Mouse (Mus musculus) left cerebral cortex, adult 18-20 months (tissue): Measurements from ENCODE around the gene Maml2. TPM values are rescaled to one million over a fixed set of nuclear protein-coding genes. Genes with fewer than 3 reads are reported as not detected.

ENCODE experiments used
- DNase-seq, 2 experiments: peaks; one replicate each; pipeline ENCODE4 v3.0.0; 2021 to 2022; ENCODE audit warnings: low spot score in 2 of 2, mixed read lengths in 1 of 2
- total RNA-seq, 2 experiments: library from RNA; stranded (reverse); gene quantifications; 2 replicates each; pipeline ENCODE4 v1.2.3; 2021

The Maml2 gene
- total RNA-seq, 2 experiments from 2014 or later: 6.1 to 6.6 TPM

DNA sequence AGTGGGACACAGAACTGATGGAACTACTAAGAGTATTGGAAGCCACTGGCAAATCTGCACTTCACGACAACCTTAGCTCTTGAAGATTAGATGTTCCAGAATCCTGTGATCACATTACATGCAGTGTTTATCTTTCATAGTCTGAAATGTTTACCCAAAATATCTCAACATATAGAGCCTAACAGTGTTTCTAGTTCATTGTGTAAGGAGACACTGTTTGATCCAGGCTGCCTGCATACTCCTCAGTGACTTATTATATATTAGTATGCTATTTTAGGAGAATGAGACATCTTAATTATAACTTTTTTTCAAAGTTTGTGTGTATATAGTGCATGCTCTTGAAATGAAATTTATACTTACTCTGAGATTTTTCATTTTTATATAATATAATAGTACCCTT, 188.2 kb downstream of the Maml2 start:
- no peak for DNase-seq

DNA sequence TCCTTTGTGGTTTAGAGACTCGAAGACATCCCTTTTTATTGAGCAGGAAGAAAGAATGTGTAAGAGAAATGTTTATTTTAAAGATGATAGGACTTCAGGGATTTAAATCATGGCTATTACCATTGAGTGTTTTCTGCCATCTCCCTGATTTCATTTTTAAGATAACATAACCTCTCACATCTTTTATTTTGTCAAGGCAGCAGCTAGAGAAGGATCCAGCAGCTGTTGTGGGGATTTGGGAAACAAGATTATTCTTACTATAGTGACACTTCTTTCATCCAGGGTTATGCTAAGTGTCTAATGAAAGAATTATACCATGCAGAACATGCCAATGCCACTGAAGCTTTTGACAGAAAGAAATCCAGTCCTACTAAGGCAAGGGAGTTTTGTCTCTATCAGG, 193.3 kb downstream of the Maml2 start:
- no peak for DNase-seq

DNA sequence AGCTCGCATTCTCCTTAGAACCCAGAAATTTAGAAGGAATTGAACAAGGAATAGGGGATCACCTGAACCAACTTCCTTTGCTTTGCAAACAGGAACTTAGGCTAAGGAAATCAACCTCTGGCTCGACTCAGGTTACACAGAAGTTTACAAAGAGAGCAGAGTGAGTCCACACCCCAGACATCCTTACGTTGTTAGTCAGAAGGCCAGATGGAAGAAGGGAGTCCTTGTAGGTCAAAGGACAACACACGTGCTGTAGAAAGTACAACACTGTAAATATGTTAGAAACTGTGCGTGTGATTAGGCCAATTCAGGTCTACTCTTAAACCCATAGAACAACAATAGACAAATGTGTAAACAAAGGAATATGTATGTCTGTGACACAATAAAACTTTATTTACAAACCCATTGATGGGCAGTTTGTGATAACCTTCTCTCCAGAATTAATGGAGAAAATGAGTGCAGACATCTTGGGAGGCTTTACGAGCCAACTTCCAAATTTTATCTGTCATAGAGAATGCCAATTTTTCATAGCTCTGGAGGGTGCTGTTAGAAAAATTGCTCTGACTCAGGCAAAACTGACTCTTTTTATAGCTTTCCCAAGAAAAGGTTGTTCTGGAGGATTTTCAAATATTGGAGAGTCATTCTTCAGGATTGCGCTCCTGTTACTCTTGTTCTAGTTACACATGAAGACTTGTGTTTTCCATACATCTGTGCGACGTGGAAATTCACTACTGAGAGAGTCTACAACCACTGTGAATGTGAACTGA, 194.3 kb downstream of the Maml2 start:
- no peak for DNase-seq

DNA sequence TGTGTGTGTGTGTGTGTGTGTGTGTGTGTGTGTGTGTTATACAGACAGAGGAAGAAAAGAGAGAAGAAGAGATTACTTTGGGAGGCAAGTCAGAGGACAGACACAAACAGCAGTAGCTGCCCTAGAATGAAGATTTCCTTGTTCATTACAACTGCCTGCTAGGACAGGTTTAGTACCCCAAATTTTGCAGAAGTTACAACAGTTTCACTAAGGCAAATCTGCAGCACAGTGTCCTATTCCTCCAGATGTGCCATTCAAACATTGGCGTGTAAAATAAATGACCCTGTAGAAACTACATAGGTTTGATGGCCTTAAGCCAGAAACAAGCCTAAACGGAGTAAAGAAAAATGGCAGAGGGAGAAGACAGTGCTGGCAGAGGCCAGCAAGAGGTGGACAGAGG, 195.1 kb downstream of the Maml2 start:
- DNase-seq: no peak

DNA sequence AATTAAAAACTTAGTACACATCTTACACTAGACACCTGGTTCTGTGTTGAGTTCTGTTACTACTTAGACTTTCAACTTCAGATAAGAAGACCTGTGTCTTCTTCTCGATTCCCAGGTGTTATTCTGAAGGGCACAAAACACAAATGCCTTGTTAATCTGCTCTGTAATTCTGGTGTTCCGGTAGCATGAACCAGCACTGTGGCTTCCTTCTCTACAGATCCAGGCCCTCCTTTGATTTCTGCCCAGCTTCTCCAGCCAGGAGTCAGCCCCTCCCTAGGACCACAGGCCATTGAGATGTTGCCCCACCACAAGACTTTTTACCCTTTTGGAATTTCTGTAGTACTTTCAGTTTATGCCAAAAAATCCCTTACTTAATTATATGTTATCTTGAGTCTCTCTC, 196.0 kb downstream of the Maml2 start:
- DNase-seq: no peak

DNA sequence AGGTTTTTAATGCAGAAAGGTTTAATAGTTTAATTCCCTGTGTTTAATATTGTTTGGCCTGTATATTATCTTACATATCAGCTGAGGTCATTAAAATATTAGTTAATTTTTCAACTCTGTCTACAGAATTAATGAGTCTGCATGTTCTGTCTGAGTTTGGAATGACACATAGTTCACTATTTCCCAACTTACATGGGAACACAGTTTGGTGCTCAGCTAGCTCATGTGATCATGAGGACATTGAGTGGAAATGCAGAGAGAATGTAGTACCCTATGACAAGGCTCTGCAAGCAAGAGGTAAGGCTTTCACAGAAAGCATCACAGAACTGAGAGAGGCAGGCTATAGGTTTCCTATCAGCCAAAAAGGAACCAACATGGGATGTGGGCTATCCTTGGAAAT, 197.8 kb downstream of the Maml2 start:
- DNase-seq: no peak

DNA sequence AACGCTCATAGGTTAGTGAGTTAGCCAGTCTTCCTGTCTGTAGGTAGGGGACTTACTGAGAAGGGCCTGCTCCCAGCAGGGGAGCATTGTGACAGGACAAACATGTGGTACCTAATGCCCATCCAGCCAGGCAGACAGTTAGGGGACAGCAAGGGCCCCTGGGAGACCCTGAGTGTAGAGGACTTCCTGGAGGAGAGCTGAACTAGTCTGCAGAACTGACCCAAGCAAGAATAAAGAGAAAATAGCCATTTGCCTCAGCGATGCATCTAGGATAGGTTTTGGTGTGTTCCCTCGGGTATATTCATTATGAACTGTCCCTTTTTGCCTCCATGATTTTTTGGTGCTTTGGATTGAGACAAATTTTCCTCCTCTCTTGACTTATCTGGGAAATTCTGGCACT, 199.3 kb downstream of the Maml2 start:
- no peak for DNase-seq

DNA sequence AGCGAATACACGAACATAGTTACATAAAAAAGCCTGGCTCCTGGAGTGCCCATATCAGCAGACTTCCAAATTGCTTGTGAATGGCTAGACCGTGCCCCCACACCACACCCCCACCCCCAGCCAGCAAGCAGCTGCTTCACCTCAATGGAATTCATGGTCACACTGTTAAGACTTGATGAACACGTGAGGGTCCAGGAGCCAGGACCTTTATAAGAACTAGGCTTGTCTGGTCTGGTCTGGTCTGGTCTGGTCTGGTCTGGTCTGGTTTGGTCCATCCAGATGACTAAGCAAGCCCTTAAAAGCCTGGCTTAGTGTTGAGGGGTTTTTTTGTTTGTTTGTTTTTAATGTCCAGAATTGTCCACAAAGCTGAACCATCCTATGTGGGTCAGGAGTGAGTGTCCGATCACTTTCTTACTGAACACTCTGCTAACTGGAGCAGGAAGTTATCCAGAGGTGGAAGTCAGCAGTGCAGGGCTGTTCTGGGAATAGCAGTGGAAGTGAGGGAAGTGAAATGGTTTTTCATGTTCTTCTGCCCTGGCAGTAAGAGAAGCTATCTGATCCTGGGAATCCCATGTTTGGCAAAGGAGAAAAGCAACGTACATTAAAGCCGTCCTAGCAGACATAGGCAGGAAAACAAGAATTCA, 200.1 kb downstream of the Maml2 start:
- no peak for DNase-seq

DNA sequence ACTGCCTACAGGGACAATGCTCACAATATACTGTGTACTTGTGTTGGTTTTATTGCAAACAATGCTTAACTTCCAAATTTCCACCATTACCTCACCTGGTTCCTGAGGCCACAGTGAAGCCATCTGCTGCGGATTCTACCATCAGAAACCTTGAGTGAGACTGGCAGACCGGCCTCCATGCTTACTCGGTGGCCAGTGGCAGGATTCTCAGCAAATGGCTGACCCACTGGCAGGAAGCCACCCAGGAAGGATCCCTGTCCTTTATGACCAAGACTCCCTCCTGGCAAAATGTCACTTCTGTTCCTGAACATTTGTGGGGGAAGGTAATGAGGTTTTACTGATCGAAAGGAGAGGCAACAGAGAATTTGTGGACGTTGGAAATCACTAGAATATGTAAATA, 202.3 kb downstream of the Maml2 start:
- DNase-seq: no peak

DNA sequence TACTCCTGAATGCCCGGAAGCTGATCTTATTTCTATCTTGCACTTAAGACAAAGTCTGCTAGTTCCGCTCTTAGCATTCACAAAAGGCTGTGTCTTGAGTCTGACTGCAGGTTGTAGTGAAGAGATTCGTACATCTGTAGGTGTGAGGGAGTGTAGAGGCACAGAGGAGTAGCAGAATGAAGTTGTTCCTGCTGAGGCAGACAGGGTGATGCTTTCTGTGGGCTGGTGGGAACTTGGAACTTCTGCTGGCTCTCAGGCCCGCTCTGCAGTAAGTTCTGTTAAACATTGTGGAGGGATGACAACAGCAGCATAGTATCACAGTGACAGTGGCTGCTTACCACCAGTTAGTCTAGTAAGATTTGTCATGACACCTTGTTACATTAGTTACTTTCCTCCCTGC, 207.3 kb downstream of the Maml2 start:
- DNase-seq: peak; percentile 16 to 20

DNA sequence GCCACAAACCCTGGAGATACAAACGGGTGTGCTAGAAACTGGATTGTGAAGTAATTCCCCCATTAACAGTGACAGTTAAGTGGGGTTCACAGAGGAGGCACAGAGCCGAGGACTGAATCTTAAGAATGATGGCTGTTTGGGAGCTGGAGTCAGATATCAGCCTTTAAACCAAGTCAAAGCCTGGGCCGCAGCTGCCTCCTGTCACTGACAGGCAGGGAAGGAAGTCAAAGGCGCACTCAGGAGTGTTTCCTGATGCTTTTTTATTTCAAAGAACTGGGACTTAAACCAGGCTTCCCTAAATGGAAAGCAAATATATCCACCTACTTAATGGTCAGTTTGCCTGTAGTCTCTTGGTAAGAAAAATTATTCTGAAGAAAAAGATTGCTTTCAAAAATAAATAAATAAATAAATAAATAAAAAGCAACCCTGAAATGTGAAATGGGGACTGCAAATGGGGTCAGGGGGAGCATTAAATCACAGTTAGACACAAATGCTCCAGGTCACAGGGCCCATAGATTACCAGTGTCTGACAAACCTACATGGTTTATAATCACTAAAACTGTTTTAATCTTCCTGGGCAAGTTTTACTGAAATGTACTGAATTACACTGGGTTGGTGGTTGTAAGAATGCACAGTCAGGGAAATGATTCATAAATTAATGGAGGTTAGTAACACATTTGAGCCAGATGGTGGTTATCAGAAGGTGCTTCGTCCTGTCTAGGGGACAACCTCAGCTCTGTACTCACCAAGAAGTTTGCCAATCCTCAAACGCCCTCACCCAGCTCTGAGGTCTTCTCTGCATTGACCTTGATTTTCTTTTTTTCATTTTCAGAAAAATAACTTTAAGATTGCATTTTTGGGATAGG, 209.4 kb downstream of the Maml2 start:
- no peak for DNase-seq

DNA sequence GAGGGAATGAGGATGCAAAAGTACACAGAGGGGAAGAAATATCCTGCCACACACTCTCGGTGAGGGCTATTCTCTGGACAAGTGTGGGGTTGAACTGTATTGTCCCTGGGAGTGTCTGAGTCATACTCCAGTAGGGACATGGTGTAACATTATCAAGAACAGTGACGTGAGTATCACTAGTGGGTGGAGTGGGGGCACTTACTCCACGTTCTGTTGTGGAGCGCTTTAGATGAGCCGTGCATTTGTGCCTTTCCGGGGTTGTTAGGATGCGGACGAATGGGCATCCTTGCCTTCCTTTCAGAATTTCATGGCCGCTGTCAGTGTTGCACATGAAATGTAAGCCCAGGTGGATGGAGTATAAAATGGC, 210.0 kb downstream of the Maml2 start:
- DNase-seq: no peak

DNA sequence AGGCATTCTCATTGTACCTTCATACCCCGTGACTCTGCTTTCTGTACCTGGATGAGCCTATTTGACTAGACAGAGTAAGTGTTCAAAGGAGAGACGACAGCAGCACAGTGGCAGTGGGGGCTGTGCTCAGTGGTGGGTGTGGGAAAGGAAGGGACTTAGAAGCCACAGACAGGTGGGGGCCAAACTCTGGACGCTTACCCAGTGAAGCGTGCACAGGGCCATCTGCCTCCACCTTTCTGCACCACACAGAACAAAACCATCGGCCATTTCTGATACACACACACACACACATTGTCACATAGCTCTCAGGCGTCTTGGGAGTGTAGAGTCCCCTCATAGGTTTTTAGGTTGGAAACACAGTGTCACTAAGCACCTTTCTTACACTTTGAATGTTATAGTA, 212.0 kb downstream of the Maml2 start:
- DNase-seq: no peak

DNA sequence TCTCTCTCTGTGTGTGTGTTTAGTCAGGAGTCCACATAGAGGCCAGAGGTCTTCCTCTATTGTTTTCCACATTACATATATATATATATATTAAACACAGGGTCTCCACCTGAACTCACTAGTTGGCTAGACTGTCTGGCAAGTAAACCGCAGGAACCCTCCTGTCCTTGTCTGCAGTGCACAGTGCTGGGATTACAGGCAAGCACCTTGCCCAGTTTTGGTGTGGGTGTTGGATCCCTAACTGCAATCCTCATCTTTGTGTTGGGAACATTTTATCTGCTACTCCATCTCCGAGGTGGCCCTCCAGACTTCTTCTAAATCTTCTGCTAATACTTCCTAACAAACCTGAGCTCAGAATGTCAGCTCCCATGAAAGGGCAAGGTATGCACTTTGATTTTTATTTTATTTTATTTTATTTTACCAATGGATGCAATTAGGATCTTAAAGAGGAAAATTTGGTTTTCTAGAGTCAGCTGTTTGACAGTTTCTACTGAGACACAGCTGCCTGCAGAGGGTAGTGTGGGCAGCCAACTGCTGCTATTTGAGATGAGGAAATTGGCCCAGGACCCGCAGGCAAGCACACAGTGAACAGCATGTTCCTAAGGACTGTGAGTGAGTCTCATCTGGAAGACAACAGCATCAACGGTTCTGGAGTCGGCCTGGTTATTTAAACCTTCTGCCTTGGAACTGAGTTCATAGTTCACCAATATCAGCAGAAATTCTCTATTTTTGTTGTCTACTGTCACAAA, 213.0 kb downstream of the Maml2 start:
- DNase-seq: peak; percentile 9 to 20

DNA sequence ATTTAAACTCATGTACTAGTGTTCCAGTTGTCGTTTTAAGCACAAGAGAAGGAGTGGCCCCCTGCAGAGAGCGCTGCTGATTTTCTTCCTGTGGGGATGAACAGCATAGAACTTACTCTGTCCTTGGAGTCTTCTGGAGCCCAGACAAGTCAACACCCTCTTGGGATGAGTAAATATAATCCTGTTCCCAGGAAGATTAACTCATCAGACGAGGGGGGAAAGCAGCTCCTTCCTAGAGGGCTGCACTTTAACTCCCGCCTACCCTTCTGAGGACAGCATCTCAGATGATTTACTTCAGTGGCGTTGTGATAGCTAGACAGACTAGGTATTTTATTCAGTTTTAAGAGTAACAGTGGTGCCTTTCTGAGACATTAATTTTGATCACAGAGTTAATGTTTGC, 215.4 kb downstream of the Maml2 start:
- no peak for DNase-seq

DNA sequence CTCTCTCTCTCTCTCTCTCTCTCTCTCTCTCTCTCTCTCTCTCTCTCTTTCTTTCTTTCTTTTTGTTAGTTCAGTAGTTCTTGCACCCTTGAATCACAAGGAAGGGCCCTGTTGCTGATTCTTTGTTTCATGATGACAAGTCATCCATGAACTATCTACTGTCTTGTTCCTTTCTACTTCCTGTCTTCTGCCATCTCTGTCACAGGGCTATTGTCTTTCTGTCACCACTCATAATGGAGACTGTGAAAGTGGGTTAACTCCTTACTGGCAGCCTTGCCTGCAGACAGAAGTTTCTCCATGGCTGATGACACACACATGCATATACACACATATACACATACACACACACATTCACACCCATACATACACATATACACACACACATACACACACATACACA, 216.7 kb downstream of the Maml2 start:
- DNase-seq: no peak

DNA sequence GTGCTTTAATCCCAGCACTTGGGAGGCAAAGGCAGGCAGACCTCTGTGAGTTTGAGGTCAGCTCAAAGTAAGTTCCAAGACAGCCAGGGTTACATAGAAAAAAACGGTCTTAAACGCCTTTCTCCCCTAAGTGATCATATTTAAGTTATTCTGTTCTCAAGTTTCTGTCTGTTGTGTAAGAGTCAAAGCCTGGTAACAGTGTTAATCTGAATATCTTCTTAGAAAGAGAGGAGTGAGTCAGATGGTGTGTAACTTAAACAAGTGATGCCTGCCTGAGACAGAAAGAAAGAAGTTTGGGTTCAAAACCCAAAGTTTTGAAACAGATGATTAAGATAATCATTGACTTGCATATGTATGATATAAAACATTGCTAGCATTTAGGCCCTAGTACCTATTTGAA, 218.2 kb downstream of the Maml2 start:
- DNase-seq: no peak

DNA sequence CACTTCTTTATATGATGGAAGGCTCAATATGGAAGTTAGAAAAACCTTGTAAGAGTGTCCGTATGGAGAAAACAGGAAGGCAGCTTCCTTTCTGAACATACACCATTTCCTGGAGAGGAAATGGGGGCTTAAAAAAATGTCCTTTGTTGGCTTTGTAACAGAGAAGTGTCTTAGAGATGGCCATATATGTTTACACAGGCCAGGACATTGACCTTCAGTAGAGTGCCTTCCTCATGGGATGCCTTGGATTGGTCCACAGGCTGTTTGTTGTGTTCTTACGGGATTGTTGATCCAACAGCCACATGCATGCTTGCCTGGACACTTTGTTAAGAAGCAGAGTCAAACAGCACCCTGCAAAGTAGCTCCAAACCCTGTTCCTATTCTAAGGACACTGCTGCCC, 220.3 kb downstream of the Maml2 start:
- no peak for DNase-seq

DNA sequence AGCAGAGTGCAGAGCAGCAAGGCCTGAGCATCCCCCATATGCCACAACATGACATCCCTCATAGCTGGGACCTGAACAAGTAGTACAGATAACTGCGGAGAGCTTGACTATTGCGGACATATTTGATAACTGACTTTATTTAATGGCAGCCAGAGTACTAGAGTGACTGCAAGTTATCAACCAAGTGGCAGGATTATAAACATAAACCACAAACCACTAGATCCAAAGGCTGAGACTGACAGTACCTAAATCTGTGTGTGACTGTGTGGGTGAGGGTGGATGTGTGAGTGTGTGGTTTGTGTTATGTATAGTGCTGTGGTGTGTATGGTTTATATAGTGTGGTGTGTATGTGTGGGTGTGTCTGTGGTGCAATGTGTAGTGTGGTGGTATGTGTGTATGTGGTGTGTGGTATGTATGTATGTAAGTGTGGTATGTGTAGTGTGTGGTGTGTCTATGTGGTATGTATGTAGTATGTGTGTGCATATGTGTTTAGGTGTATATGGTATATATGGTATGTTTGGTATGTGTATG, 220.7 kb downstream of the Maml2 start:
- no peak for DNase-seq

DNA sequence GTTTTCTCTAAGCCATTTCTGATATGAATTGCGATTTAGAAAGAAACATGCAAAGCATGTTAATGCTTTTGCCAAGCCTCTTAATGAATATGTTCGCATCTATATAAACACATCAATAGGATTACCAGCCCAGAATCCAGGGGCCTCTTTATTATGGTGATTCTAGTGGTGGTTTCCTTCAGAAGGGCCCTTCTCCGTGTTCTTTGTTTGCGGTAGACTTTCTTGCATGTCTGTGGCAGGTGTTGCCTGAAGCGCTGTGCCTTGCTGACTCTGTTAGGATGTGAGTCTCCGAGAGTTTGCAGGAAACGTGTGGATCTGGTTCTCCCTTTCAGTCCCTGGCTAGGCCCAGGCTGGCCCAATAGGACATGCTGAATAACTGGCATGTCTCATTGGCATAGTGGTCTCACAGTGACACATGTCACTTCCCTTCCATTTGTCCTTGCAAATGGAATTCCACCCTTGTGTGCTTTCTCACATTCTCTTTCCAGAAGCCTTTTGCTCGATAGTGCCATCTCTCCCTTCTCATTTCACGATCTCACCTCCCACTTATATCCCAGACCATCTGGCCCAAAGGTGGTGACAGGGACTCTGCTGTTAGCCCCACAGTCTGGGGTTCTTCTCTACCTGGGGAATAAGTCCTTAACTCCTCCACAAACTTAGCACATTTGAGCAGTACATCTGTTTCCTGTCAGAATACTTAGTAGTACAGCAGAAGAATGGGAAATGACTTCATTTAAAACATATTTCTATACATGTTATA, 224.5 kb downstream of the Maml2 start:
- peak in 1 of 2 experiments; percentile 24 for DNase-seq
